Mouse (Mus musculus): Measurements from ENCODE around the gene Fbf1. TPM values are rescaled to one million over a fixed set of nuclear protein-coding genes. Genes with fewer than 3 reads are reported as not detected.

The Fbf1 gene
- polyA plus RNA-seq (2016; fragmentation: Nextera tagmentation; extraction: Ambion mirVana), result 80.8 and 85.2 TPM in 2 replicates

- Histone ChIP-seq H3K27me3 (no peaks in the 10 kb centered on the region), H3K27ac (peak within 1 kb of the TSS; percentile 92), H3K4me3 (replicated peaks) (peak within 1 kb of the TSS; percentile 77), H3K4me1 (peaks cover 27% of the 10 kb centered on the region), H3K36me3 (replicated peaks) (peaks cover 37% of the 10 kb centered on the region), H3K4me2 (peak within 1 kb of the TSS; percentile 80), H3K9ac (peak within 1 kb of the TSS; percentile 79), H3K9me3 (no peaks in the 10 kb centered on the region)
- peak; percentile 97 for ATAC-seq (ENCODE audit: low FRiP score)
- WGBS, result under 1% methylated on average over 40 of the region's 40 CpGs
Measured at GRCm38 (mm10) chr11:116167884-116168439, at the start of gene Fbf1. Gene Fbf1, minus strand, starts transcription at chr11:116168166.

GRCm38 (mm10) chr11:116216549-116216948 lies 48.6 kb upstream of the Fbf1 start:
- H3K27ac ChIP-seq, result no peak overlapping the region
- H3K36me3 ChIP-seq (replicated peaks), result no peaks in the 10 kb centered on the region
- peaks cover 11% of the 10 kb centered on the region for H3K27me3 ChIP-seq
- no peak for ATAC-seq (ENCODE audit: low FRiP score)
- peaks cover 2% of the 10 kb centered on the region; the same call in 1 of the 2 replicates for H3K9me3 ChIP-seq
- 86% methylated on average over 11 of the region's 11 CpGs for WGBS
- peaks cover 14% of the 10 kb centered on the region for H3K4me1 ChIP-seq
- no peak overlapping the region for H3K9ac ChIP-seq
- no peak overlapping the region for H3K4me3 ChIP-seq (replicated peaks)
- H3K4me2 ChIP-seq, result no peak overlapping the region

GRCm38 (mm10) chr11:116215991-116216390 lies 48.0 kb upstream of the Fbf1 start:
- Histone ChIP-seq H3K27me3 (peaks cover 6% of the 10 kb centered on the region), H3K9ac (no peak overlapping the region), H3K4me3 (replicated peaks) (no peak overlapping the region), H3K36me3 (replicated peaks) (no peaks in the 10 kb centered on the region), H3K27ac (no peak overlapping the region), H3K4me2 (no peak overlapping the region), H3K4me1 (peaks cover 14% of the 10 kb centered on the region), H3K9me3 (no peaks in the 10 kb centered on the region)
- WGBS, result 97% methylated on average over 6 of the region's 6 CpGs
- no peak for ATAC-seq (ENCODE audit: low FRiP score)

GRCm38 (mm10) chr11:116215181-116215580 lies 47.2 kb upstream of the Fbf1 start:
- no peak for ATAC-seq (ENCODE audit: low FRiP score)
- Histone ChIP-seq H3K36me3 (replicated peaks) (no peaks in the 10 kb centered on the region), H3K27me3 (no peaks in the 10 kb centered on the region), H3K9me3 (no peaks in the 10 kb centered on the region), H3K4me2 (no peak overlapping the region), H3K4me1 (peaks cover 14% of the 10 kb centered on the region), H3K9ac (no peak overlapping the region), H3K4me3 (replicated peaks) (no peak overlapping the region), H3K27ac (no peak overlapping the region)
- WGBS, result 81% methylated on average over 7 of the region's 7 CpGs

GRCm38 (mm10) chr11:116213877-116214510 lies 46.0 kb upstream of the Fbf1 start:
- Histone ChIP-seq H3K4me3 (replicated peaks) (no peak overlapping the region), H3K9me3 (no peaks in the 10 kb centered on the region), H3K36me3 (replicated peaks) (no peaks in the 10 kb centered on the region), H3K27me3 (no peaks in the 10 kb centered on the region), H3K9ac (no peak overlapping the region), H3K4me2 (no peak overlapping the region), H3K27ac (no peak overlapping the region), H3K4me1 (peaks cover 6% of the 10 kb centered on the region)
- 87% methylated on average over 13 of the region's 13 CpGs for WGBS
- no peak for ATAC-seq (ENCODE audit: low FRiP score)

GRCm38 (mm10) chr11:116212847-116213246 lies 44.9 kb upstream of the Fbf1 start:
- Histone ChIP-seq H3K36me3 (replicated peaks) (no peaks in the 10 kb centered on the region), H3K4me1 (no peaks in the 10 kb centered on the region), H3K4me2 (no peak overlapping the region), H3K9me3 (no peaks in the 10 kb centered on the region), H3K4me3 (replicated peaks) (no peak overlapping the region), H3K27me3 (no peaks in the 10 kb centered on the region), H3K27ac (no peak overlapping the region), H3K9ac (no peak overlapping the region)
- ATAC-seq (ENCODE audit: low FRiP score), result no peak
- WGBS, result 87% methylated on average over 6 of the region's 6 CpGs

- H3K9ac ChIP-seq, result no peak overlapping the region
- H3K4me3 ChIP-seq (replicated peaks), result no peak overlapping the region
- H3K27me3 ChIP-seq, result no peaks in the 10 kb centered on the region
- 80% methylated on average over 5 of the region's 5 CpGs for WGBS
- H3K4me2 ChIP-seq, result no peak overlapping the region
- H3K27ac ChIP-seq, result no peak overlapping the region
- H3K36me3 ChIP-seq (replicated peaks), result peaks cover 17% of the 10 kb centered on the region
- no peaks in the 10 kb centered on the region for H3K9me3 ChIP-seq
- no peak for ATAC-seq (ENCODE audit: low FRiP score)
- no peaks in the 10 kb centered on the region for H3K4me1 ChIP-seq
Measured at GRCm38 (mm10) chr11:116210696-116211095, 42.7 kb upstream of the Fbf1 start.

GRCm38 (mm10) chr11:116209257-116209656 lies 41.3 kb upstream of the Fbf1 start:
- 83% methylated on average over 8 of the region's 8 CpGs for WGBS
- H3K4me2 ChIP-seq, result no peak overlapping the region
- no peak overlapping the region for H3K9ac ChIP-seq
- H3K4me3 ChIP-seq (replicated peaks), result no peak overlapping the region
- H3K4me1 ChIP-seq, result no peaks in the 10 kb centered on the region
- no peaks in the 10 kb centered on the region for H3K27me3 ChIP-seq
- no peaks in the 10 kb centered on the region for H3K9me3 ChIP-seq
- peaks cover 19% of the 10 kb centered on the region for H3K36me3 ChIP-seq (replicated peaks)
- H3K27ac ChIP-seq, result no peak overlapping the region
- no peak for ATAC-seq (ENCODE audit: low FRiP score)

- no peak overlapping the region for H3K4me3 ChIP-seq (replicated peaks)
- peaks cover 19% of the 10 kb centered on the region for H3K36me3 ChIP-seq (replicated peaks)
- no peak overlapping the region for H3K4me2 ChIP-seq
- H3K9me3 ChIP-seq, result no peaks in the 10 kb centered on the region
- no peak for ATAC-seq (ENCODE audit: low FRiP score)
- no peak overlapping the region for H3K9ac ChIP-seq
- H3K27ac ChIP-seq, result no peak overlapping the region
- 88% methylated on average over 3 of the region's 3 CpGs for WGBS
- no peaks in the 10 kb centered on the region for H3K4me1 ChIP-seq
- no peaks in the 10 kb centered on the region for H3K27me3 ChIP-seq
Measured at GRCm38 (mm10) chr11:116208660-116209059, 40.7 kb upstream of the Fbf1 start.

- ATAC-seq (ENCODE audit: low FRiP score), result no peak
- H3K9me3 ChIP-seq, result no peaks in the 10 kb centered on the region
Measured at GRCm38 (mm10) chr11:116206678-116207077, 38.7 kb upstream of the Fbf1 start.

GRCm38 (mm10) chr11:116203150-116203549 lies 35.2 kb upstream of the Fbf1 start:
- Histone ChIP-seq H3K4me3 (replicated peaks) (no peak overlapping the region), H3K36me3 (replicated peaks) (peaks cover 19% of the 10 kb centered on the region), H3K9me3 (no peaks in the 10 kb centered on the region), H3K9ac (no peak overlapping the region), H3K27me3 (no peaks in the 10 kb centered on the region), H3K4me1 (peaks cover 5% of the 10 kb centered on the region), H3K27ac (no peak overlapping the region), H3K4me2 (no peak overlapping the region)
- ATAC-seq (ENCODE audit: low FRiP score), result no peak
- WGBS, result 96% methylated on average over 3 of the region's 3 CpGs

More at GRCm38 (mm10) chr11:116206678-116207077, 38.7 kb upstream of the Fbf1 start:
- Histone ChIP-seq H3K27ac (no peak overlapping the region), H3K4me3 (replicated peaks) (no peak overlapping the region), H3K9ac (no peak overlapping the region), H3K36me3 (replicated peaks) (peaks cover 19% of the 10 kb centered on the region), H3K27me3 (no peaks in the 10 kb centered on the region), H3K4me1 (no peaks in the 10 kb centered on the region), H3K4me2 (no peak overlapping the region)
- WGBS, result 87% methylated on average over 4 of the region's 4 CpGs

GRCm38 (mm10) chr11:116201151-116201550 lies 33.2 kb upstream of the Fbf1 start:
- no peak overlapping the region for H3K4me2 ChIP-seq
- H3K27me3 ChIP-seq, result no peaks in the 10 kb centered on the region

More at GRCm38 (mm10) chr11:116201151-116201550, 33.2 kb upstream of the Fbf1 start:
- WGBS, result 90% methylated on average over 2 of the region's 2 CpGs
- ATAC-seq (ENCODE audit: low FRiP score), result no peak
- Histone ChIP-seq H3K4me1 (peaks cover 16% of the 10 kb centered on the region), H3K36me3 (replicated peaks) (peaks cover 13% of the 10 kb centered on the region), H3K4me3 (replicated peaks) (no peak overlapping the region), H3K27ac (no peak overlapping the region), H3K9me3 (no peaks in the 10 kb centered on the region), H3K9ac (no peak overlapping the region)
